Mouse (Mus musculus): ENCODE data around the gene Gm4969.
"Not testable (repeated sequence)": the region's sequence is repeated elsewhere in the genome, so short reads cannot be mapped to it uniquely, and the experiment has no call there.

Gm4969 gene

DNA sequence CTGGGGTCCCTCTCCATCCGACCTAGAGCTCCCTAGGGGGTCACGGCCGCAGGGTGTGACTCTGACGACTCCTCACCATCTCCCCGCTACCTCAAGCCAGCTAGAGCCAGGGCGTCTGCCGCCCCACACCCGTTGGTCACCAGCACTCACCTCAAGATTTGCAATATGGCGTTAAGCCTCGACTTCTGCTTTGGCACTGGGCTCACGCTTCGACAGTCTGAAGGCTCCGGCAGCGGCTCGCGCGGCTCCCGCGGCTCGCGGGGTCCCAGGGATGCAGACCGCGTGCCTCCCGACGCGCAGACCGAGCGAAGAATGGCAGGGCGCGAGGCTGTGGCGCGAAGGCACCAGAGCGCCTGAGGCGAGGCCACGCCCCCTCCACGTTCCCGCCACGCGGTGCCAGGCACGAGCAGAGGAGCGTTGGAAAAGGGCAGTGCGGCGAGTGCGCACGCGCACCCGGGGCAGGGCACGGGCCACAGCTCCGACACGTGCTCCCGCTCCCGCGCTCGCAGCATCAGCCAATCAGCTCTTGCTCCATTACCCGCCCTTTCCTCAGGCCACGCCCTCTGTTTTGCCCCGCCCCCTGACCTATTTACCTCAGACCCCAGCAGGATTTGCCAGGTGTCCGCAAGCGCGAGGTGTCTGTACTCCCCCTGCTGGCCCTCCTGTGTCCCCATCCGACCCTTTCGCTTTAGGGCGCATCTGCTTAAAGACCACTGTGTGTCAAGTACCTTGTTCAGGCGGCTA is at the start of gene Gm4969:
TSS of gene Gm4969 (minus strand) at position 341 of the 744 bp plus-strand sequence.
- in situ Hi-C loops (cut with MboI, MseI) = no loop called here

DNA sequence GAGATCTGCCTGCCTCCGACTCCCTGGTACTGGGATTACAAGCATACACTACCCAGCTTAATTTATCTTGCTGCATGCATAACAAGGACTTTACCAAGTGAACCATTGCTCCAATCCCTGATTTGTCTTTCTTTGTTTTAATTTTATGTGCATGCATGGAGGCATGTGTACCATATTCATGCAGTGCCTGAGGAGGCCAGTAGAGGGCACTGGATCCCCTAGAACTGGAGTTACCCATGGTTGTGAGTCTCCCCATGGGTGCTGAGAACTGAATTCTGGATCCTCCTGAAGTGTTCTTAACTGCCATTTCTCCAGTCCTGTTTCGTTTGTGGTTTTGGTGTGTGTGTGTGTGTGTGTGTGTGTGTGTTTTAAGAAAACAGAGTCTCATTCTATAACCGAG is 48.8 kb upstream of the Gm4969 start:
- in situ Hi-C loops (cut with MboI, MseI) = loop anchor here (10.0 kb wide), 1 partner anchor 118 kb away; the partner anchor contains the start of genes Ppm1n and Rtn2

DNA sequence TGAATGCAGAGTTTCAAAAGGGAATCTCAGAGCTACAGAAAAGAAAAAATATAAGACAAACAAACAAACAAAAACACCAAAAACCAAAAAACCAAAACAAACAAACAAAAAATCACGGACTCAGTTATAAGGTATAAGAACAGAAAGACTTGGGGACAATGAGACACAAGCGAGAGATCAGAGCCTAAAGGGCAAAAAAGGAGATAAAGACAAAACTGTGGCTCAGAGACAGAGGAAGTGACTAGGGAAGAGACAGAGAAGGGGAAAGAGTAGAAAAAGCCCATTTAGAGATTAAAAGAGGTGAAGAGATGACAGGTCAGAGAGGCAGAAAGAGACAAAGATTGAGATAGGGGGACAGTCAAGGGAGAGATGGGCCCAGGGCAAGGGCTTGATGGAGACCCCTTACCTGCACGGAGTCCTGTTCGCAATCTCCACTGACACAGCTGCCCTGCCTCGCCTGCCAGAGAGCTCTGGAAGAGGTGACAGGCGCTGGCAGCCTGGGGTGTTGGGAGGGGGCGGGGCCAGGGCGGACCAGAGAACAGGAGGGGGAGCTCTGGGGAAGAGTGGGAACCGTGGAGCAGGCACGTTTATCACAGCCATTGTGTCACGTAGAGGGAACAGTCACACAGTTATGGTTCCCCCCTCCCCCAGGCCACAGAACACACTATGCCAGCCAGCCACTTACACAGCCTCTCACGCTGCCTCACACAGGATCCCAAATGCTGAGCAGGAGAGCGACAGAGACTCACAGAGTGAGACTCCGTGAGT is 47.7 kb upstream of the Gm4969 start, which contains the start of gene Gipr:
TSS of gene Gipr (minus strand) at position 472 of the 768 bp plus-strand sequence.
- in situ Hi-C loops (cut with MboI, MseI) = loop anchor here (10.0 kb wide), 1 partner anchor 119 kb away; the partner anchor contains the start of genes Ppm1n and Rtn2

DNA sequence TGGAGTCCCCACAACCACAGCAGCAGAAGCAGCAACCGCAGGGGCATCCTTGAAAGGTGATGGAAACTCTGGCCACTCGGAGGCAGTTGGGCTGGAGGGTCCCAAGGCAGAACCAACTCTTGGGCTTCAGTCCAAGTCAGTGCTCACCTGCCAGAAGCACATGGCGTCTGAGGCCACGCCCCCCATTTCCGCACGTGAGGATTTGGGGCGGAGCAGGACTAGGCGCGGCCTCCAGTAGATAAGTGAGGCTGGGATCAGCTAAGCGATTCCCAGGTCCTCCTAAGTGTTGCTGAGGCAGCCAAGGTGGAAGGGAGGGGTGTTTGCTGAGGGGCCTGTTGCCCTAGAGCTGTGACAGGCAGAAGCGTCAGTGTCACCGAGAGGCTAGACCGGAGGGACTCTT is 46.8 kb upstream of the Gm4969 start:
- in situ Hi-C loops (cut with MboI, MseI) = loop anchor here (10.0 kb wide), 1 partner anchor 120 kb away; the partner anchor contains the start of genes Ppm1n and Rtn2

DNA sequence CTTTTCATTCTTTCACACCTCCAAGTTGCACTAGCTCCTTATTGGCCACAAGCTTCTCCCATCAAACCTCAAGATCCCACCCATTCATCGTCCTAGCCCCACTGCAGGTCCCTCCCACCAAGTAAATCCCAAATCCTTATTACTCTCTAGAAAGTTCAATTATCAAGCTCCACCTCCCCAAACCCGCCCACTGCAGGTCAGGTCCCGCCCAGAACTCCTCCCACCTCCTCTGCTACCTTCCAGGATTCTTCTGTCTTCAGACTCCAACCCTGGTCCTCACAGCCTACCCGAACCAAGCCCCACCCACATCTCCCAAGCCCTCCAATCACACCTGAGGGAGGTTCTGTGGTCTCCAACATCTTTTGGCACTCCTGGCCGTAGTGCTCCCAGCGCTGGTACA is 46.0 kb upstream of the Gm4969 start:
- in situ Hi-C loops (cut with MboI, MseI) = loop anchor here (10.0 kb wide), 1 partner anchor 121 kb away; the partner anchor contains the start of genes Ppm1n and Rtn2

DNA sequence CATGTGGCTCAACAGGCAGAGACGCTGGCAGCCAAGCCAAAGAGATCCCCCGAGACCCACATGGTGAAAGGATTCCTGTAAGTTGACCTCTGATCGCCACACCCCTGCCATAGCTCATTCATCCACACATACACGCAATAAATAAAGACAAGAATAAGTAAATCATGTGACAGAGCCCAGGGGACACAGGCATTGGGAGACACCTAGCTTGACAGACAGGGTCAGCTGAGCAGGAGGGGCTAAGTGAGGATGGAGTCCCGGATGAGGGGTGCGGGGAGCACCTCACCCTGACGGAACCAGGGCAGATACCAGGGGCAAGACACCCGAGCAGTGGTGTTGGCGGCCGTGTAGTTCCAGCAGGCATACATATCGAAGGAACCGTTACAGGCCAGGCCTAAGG is 45.6 kb upstream of the Gm4969 start:
- in situ Hi-C loops (cut with MboI, MseI) = loop anchor here (10.0 kb wide), 1 partner anchor 121 kb away; the partner anchor contains the start of genes Ppm1n and Rtn2

DNA sequence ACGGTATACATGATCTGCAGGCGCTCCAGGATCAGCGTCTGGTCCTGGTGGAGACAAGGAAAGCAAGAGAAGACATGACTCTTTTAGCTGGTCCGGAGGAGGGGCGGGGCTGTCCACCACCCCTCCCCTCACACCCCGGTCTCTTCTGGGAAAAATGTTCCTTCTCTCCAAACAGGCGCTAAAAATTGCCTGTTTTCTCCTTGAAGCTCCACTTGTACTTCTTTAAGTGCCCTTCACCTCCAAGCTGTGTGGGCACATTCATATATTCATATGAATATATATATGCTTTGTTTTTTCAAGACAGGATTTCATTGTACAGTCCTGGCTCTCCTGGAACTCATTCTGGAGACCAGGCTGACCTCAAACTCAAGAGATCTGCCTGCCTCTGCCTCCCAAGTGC is 44.8 kb upstream of the Gm4969 start:
- in situ Hi-C loops (cut with MboI, MseI) = loop anchor here (10.0 kb wide), 1 partner anchor 122 kb away; the partner anchor contains the start of genes Ppm1n and Rtn2

DNA sequence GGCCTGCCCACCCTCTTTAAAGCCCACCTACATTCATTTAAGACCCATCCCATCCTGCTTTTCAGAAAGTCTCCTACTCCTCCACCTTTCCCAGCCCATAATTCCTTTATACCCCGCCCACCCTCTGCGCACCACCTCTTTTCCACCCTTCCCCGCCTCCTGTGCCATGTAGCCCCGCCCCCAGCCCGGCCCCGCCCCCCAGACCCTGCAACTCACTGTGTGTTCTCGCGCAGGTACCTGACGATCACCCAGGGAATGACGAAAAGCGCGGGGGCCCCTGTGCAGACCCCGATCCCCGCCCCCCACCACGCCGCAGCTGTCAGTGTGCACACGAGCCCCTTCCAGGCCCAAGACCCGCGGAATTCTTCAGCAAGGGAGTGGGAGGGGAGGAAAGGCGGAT is 41.9 kb upstream of the Gm4969 start:
- in situ Hi-C loops (cut with MboI, MseI) = loop anchor here (10.0 kb wide), 1 partner anchor 125 kb away; the partner anchor contains the start of genes Ppm1n and Rtn2

DNA sequence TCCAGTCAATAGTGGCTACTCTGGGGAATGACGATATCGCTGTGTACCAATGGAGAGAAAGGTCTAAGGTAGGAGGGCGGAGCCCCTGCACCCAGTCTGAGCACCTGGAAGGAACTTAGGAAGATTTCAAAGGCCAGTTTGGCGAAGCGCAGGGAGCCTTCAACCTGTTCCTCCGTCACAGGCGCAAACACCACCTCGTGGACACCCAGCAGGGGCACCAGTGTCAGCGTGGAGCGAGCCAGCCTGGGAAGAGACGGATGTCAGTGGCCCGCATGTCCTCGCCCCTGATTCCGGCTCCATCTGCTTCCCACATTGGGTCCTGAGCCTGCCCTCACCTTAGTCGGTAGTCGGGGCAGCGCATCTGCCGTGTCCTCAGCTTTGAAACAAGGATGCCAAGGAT is 41.2 kb upstream of the Gm4969 start:
- in situ Hi-C loops (cut with MboI, MseI) = no loop called here

DNA sequence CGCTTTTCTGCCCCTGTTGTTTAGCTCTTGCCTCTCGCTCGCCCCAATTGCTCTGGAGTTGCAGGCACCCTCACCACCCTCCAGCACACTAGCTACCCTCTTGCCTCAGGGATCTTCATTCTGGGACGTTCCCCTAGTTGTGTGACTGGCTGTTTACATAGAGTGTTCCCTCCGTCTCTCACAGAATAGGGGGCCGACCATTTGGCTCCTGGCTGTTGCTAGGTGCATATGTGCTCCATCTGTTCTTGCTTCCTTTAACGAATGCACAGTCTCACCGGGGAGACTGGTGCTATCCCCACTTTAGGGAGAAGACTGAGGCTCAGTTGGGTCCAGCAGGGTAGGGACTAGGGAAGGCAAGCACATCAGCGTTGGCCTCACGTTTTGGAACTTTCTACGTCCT is 40.4 kb upstream of the Gm4969 start:
- in situ Hi-C loops (cut with MboI, MseI) = no loop called here

DNA sequence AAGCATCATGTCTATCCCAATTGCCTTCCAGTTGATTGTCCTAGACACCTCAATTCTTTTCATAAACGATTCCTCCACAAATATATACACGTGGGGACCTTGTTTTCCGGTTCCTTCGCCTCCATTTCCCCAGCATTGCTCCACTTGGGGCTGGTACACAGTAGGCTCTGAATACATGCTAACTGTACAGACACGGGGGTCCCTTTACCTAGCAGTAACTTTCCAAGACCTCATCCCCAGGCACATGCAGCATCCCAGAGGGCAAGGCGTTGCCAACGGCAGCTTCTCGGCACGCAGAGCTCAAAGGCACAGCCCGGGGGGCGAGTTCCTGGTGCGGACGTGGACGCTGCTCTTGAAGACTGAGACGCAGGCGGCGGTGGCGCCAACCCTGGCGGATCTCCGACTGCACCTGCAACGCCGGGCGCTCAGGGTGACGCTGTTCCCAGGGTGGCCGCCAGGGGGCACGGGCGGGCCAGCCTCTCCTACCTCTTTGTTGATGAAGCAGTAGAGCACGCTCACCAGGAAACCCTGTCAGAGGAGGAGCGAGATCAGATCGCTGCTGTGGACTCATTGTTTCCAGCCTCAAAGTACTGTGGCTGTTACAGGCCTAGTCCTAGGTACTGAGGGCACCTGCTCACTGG is 39.1 kb upstream of the Gm4969 start:
- in situ Hi-C loops (cut with MboI, MseI) = no loop called here

DNA sequence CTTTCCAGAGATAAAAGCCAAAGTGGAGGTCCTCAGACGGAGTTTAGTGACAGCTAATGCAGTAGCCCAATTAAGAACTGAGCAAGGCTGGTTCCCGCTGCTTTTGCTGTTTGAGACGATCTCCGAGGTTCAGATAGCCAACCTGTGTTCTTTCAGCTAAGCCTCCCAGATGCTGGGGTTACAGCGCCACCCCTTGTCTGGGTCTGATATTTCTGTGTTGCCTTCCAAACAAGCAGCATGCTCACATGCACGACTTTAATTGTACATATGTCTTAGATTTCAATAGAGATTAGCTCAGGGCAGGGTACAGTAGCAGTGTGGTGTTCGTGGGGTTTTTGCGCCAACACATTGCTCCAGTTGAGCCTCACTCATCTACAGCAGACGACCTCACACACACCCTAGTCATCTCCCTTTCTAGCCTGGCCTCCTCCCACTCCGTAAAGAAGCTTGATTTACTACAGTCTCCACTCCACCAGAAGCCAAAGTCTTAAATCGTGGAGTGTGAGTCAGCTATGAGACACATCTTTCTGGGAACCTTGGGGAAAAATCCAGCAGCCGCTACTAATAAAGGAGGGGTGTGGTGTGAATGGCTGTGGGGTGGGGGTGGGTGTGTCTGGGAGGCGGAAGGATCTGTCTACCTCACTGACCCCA is 37.8 kb upstream of the Gm4969 start:
- in situ Hi-C loops (cut with MboI, MseI) = no loop called here

DNA sequence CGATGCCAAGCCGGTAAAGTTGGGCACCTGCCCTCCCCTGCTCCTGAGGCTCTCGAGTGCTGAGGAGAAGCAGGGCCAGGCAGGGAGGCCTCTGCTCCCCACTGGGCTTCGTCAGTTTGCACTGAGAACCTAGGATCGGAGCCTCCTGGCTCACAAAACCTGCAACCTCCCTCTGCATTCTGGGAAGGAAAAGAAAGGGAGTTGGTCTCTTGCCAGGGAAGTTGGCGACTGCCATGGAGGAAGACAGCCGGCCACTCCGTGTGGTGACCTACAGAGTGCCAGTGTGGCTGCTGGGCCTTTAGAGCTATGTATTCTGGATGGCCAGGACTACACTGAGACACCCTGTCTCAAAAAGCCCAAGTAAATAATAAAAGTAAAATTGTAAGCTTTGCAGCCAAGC is 36.6 kb upstream of the Gm4969 start:
- in situ Hi-C loops (cut with MboI, MseI) = no loop called here

DNA sequence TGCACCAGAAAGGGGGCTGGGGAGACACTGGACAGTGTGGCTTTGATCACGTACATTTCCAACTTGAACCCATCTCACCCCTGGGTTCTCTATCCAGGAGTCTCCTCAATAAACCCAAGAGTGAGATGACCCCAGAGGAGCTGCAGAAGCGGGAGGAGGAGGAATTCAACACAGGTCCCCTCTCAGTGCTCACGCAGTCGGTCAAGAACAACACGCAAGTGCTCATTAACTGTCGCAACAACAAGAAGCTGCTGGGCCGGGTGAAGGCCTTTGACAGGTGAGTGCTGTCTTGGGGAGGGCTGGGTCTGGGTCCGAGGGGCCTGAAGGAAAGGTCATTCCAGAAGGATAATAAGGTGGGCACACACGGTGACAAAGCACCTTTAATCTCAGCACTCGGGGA is 33.0 kb upstream of the Gm4969 start:
- in situ Hi-C loops (cut with MboI, MseI) = not testable (repeated sequence)

DNA sequence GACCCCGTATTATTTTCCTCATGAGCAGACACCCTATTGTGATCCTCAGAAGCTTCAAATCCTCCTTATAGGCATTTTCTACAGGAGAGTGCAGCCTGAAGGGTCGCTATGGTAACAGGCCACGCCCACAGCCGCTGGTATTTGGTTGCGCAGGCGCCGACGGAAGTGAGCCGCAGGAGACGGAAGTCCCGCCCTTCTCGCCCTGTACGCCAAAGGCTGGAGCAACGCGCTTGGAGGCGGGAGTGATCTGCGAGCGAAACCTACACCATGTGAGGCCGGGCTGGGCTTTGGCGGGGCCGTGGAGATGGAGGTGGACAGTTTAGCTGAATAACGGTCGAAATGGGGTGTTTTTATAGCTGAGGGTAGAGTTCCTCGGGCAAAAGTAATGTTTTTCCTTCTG is 31.5 kb upstream of the Gm4969 start, which contains the start of gene Snrpd2:
TSS of gene Snrpd2 (plus strand) at position 97 of the 400 bp plus-strand sequence.
- in situ Hi-C loops (cut with MboI, MseI) = no loop called here

DNA sequence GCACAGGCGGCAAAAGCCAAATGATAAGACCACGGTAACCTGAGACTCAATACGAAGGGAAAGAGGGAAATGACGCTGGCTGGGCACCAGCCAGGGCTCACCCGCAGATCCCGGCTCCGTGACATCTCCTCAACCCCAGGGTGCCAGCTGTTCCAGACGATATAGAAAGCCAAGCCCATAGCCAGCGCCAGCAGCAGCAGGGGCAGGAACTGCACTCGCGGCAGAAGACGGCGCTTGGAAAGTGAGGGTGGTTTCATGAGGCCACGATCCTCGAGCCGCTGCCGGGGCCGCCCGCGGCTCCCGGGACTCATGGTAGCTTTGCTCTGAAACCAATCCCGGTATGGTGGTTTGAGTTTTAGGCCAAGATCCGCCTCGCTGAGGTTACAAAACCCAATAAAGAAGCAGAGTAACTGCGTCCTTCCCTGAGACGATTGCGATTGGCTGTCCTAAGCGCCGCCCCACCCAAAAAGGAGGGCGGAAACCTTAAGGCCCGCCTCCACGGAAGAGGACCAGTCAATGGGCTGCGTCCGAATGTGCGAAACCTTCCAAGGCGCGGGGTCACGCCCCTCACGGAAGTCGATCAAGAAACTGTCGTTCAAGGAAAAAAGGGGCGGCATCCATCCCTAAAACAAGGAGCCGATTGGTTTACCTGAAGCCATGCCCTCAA is 30.8 kb upstream of the Gm4969 start, which contains the start of gene Qpctl:
TSS of gene Qpctl (minus strand) at position 417 of the 667 bp plus-strand sequence.
- in situ Hi-C loops (cut with MboI, MseI) = no loop called here

DNA sequence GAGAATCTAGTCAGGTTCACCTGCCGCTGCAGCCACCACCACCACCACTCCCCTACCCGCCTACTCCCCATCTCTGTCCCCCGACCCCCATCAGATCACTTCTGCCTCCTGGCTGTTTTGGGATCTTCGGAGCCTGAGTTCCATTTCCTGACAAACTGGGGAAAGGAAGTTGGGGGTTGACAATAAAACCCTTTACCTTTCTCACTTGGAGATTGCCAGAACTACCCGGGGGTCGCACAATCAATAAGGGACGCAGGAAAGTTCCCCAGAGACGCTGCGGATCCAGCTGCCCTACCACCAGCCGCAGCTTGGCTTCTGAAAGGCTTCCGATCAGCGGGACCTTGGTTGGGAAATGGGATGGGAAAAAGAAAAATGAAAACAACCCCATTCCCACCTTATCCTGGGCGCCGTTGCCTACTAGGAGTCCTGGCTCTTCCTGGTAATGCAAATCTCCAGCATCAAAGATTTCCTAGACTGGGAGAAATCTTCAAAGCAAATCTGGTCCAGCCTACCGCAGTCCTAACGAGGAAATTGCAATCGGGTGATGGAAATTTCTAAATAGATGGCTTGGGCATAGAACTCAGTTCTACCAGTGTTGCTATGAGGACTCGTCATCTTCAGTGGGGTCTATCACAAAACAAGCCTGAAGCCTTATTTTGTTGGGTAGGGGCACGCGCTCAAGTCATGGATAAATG is 30.2 kb upstream of the Gm4969 start:
- in situ Hi-C loops (cut with MboI, MseI) = no loop called here

DNA sequence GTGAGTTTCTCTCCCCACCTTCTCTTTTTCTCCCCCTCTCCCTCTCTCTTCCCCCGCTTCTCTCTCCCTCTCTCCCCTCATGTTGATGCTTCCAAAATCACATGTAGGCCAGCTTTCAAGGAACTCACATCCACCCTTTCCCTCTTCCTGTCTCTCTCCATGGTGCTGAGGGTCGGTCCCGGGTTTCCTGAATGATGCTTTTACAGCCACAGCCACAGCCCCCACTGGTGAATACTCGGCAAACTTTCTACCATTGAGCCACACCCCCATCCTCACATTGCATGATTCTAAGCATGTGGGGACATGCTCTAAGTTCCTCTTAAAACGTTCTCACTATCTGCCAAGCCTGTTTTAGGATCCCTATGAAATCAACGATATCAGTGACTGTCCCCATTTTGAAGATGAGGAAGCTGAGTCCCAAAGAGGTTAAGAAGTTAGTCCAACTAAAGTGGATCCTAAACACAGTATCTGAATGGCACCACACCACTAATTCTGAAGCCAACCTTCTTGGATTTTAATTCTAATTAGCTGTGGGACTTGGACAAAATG is 29.4 kb upstream of the Gm4969 start:
- in situ Hi-C loops (cut with MboI, MseI) = no loop called here

DNA sequence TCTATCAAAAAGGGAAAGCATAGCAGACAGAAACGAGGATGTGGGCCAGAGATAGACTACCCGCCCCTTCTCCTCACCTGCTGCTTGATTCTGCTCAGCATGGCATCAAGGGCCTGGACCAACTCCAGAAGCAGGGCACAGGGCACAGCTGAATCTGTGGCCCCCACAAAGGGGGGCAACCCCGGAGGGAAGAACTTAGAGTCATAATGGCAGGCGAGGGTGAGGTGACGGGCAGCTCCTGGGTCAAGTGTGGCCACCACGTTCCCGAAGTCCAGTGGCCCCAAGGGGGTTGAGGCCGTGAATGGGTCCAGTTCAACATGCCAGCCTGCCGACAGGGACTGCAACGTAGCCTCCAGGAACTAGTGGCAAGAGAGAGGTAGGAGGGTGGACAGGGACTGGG is 28.6 kb upstream of the Gm4969 start:
- in situ Hi-C loops (cut with MboI, MseI) = no loop called here

DNA sequence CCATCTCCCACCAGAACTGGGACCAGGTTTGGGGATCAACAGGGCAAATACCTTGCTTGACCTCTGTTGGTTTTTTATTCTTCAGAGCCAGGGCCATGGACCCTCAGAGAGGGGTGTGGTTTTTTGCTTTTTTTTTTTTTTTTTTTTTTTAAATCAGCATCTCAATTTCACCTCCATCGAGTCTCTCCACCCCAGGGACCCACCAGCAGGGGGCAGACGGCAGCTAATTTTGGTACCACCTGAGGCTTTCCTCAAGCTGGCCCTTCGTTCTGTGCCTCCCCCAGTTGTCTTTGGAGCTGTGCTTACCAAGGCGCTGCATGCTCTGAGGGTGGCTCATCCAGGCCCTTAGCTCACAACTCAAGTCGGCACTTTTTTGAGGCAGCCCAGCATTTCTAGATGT is 19.2 kb upstream of the Gm4969 start:
- in situ Hi-C loops (cut with MboI, MseI) = loop anchor here (5.0 kb wide), 1 partner anchor 575 kb away; no protein-coding TSS in a partner anchor

Data from T-helper 2 cell (primary cell).